Mouse (Mus musculus) liver, embryonic 15.5 days (tissue): ENCODE measurements at regions not wholly inside any gene's neighbourhood (a gene's known extent, or its start where the extent isn't known, plus 50 kb on each side); places are given as distances from the start of the nearest gene placed in this dataset.

ENCODE experiments used
- ATAC-seq: fragments of 200-750 bp; cut with Nextera tagmentation; 2 replicates; pipeline ENCODE4 v1.8.0; 2017; ENCODE audit warnings: moderate number of reproducible peaks, mild to moderate bottlenecking, moderate library complexity; ENCODE audit not compliant: insufficient read depth
- H3K27ac ChIP-seq: fragments of 300-500 bp; sonication (generic); replicated peaks from 2 replicates; pipeline ENCODE4 v1.5.1; 2015; ENCODE audit warnings: mild to moderate bottlenecking, inconsistent platforms
- H3K27me3 ChIP-seq: fragments of 300-500 bp; sonication (generic); 2 replicates; pipeline ENCODE4 v1.6.1; 2015; ENCODE audit warnings: mild to moderate bottlenecking, inconsistent platforms
- H3K36me3 ChIP-seq: fragments of 300-500 bp; sonication (generic); replicated peaks from 2 replicates; pipeline ENCODE4 v1.6.1; 2015; ENCODE audit warnings: moderate library complexity, mild to moderate bottlenecking, inconsistent platforms
- H3K4me1 ChIP-seq: fragments of 300-500 bp; sonication (generic); replicated peaks from 2 replicates; pipeline ENCODE4 v1.6.1; 2015; ENCODE audit warnings: inconsistent platforms
- H3K4me2 ChIP-seq: fragments of 300-500 bp; sonication (generic); 2 replicates; pipeline ENCODE4 v1.6.1; 2015; ENCODE audit warnings: moderate library complexity, mild to moderate bottlenecking, inconsistent platforms
- H3K4me3 ChIP-seq: fragments of 300-500 bp; sonication (generic); replicated peaks from 2 replicates; pipeline ENCODE4 v1.5.1; 2015; ENCODE audit warnings: mild to moderate bottlenecking, inconsistent platforms
- H3K9ac ChIP-seq: fragments of 300-500 bp; sonication (generic); 2 replicates; pipeline ENCODE4 v1.6.1; 2015; ENCODE audit warnings: moderate library complexity, mild to moderate bottlenecking, inconsistent platforms
- H3K9me3 ChIP-seq: fragments of 300-500 bp; sonication (generic); replicated peaks from 2 replicates; pipeline ENCODE4 v1.6.1; 2016; ENCODE audit warnings: inconsistent platforms
- WGBS: fragments of 180-500 bp; shearing (Covaris S2); methylation state at CpG from one replicate; pipeline ENCODE4 v1.1.7; 2015; ENCODE audit warnings: mixed read lengths; ENCODE audit not compliant: insufficient replicate concordance; 5-methylcytosine and 5-hydroxymethylcytosine counted together

DNA sequence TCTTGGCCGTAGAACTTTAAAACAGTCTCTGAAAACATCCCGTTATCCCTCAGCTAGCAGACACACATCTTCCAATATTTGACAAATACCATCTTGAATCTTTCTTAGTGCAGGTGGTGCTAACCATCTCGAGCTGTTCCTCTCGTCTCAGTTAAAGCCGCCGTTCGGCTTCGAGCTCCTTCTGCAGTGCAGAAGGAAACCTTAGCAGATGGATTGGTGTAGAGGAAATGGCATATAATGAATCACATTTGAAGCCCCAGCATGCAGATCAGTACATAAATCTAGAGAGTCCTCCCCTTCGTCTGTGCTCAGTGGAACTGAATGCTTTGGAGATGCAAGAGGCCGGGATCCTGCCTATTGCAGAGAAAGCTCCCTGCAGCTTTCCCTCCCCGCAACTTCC lies 83.5 kb upstream of the Tle4 start:
- Histone ChIP-seq H3K9ac (no peak overlapping the region), H3K36me3 (no peaks in the 10 kb centered on the region)
- 35% methylated on average over 11 of the region's 11 CpGs for WGBS

DNA sequence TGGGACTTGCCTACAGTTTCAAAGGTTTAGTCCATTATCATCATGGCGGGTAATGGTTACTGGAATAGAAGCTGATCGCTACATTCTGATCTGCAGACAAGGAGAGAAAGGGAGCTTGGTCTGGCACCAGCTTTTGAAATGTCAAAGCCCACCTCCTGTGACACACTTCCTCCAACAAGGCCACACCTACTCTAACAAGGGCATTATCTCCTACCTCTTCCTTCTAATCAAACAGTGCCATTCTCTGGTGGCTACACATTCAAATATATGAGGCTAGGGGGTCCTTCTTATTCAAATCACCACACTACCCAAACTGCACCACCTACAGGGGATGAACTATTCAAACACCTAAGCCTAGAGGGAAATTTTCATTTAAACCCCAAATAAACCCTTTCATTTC lies 81.9 kb upstream of the Tle4 start:
- Histone ChIP-seq H3K4me1 (no peaks in the 10 kb centered on the region), H3K4me3 (no peak overlapping the region), H3K27me3 (no peaks in the 10 kb centered on the region), H3K27ac (no peak overlapping the region), H3K9ac (no peak overlapping the region), H3K9me3 (no peaks in the 10 kb centered on the region), H3K4me2 (no peak overlapping the region), H3K36me3 (no peaks in the 10 kb centered on the region)
- ATAC-seq: no peak
- WGBS: 55% methylated on average over 2 of the region's 2 CpGs

More for the DNA sequence above, 83.5 kb upstream of the Tle4 start:
- H3K27ac ChIP-seq: no peak overlapping the region
- H3K27me3 ChIP-seq: no peaks in the 10 kb centered on the region
- H3K4me2 ChIP-seq: no peak overlapping the region
- no peak for ATAC-seq
- H3K9me3 ChIP-seq: no peaks in the 10 kb centered on the region
- no peak overlapping the region for H3K4me3 ChIP-seq
- H3K4me1 ChIP-seq: no peaks in the 10 kb centered on the region

DNA sequence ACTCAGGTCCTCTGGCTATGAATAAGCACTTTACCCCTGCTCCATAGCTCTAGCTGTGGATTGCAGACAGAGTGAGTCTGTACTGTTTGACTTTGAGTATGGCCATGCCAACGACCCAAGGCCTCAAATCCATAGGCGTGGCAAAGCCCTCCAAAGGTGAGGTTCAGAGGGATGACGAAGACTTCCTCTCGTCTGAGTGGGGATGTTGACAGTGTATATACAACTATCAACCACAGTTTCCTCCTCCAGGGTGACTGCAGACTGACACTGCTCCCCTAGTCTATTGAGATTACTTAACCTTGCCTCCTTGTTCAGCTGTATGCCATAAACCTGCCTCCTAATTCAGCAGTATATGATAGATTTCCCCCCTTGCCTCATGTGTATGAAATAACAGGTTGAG lies 80.7 kb upstream of the Tle4 start:
- no peak overlapping the region for H3K27ac ChIP-seq
- no peak overlapping the region for H3K4me3 ChIP-seq
- H3K27me3 ChIP-seq: no peaks in the 10 kb centered on the region
- no peaks in the 10 kb centered on the region for H3K36me3 ChIP-seq
- ATAC-seq: no peak
- no peaks in the 10 kb centered on the region for H3K9me3 ChIP-seq
- H3K9ac ChIP-seq: no peak overlapping the region
- H3K4me2 ChIP-seq: no peak overlapping the region
- 28% methylated on average over 4 of the region's 4 CpGs for WGBS
- H3K4me1 ChIP-seq: no peaks in the 10 kb centered on the region

DNA sequence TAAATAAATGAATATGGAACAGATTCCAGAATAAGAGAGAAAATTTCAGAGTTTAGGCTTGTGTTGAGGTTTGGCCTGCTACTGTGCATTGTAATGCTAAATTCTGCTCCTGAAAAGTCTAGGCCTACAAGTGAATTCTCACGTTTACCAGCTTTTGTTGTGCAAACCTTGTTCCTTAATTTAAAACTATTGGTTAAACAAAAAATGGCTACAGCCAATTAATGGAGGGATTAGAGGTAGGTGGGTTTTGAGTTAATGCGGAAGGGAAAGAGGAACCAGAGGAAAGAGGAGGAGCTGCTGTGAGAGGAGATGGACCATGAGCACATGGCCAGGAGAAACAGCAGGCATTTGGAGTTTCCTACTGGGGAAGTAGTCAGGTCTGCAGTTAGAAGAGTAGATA lies 79.1 kb upstream of the Tle4 start:
- no peak for ATAC-seq
- Histone ChIP-seq H3K4me3 (no peak overlapping the region), H3K9ac (no peak overlapping the region), H3K9me3 (no peaks in the 10 kb centered on the region), H3K27ac (no peak overlapping the region), H3K36me3 (no peaks in the 10 kb centered on the region), H3K4me2 (no peak overlapping the region), H3K27me3 (no peaks in the 10 kb centered on the region), H3K4me1 (no peaks in the 10 kb centered on the region)
- WGBS: 28% methylated on average over 2 of the region's 2 CpGs

DNA sequence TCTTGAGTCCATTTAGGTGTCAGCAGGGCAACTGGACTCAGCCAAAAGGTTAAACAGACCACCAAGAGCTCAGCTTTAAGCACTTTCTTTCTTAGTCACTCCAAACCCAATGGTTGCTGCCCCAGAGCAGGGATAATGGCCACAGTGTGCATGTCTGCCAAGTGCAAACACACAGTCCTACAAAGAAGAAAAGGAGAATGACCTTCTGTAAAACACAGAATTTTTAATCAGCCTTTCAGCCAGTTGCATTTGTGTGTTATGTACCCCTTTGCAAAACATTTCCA lies 72.9 kb upstream of the Tle4 start:
- Histone ChIP-seq H3K9me3 (no peaks in the 10 kb centered on the region), H3K27me3 (no peaks in the 10 kb centered on the region), H3K4me2 (no peak overlapping the region), H3K27ac (no peak overlapping the region), H3K4me3 (no peak overlapping the region), H3K9ac (no peak overlapping the region), H3K36me3 (no peaks in the 10 kb centered on the region), H3K4me1 (no peaks in the 10 kb centered on the region)
- no peak for ATAC-seq

DNA sequence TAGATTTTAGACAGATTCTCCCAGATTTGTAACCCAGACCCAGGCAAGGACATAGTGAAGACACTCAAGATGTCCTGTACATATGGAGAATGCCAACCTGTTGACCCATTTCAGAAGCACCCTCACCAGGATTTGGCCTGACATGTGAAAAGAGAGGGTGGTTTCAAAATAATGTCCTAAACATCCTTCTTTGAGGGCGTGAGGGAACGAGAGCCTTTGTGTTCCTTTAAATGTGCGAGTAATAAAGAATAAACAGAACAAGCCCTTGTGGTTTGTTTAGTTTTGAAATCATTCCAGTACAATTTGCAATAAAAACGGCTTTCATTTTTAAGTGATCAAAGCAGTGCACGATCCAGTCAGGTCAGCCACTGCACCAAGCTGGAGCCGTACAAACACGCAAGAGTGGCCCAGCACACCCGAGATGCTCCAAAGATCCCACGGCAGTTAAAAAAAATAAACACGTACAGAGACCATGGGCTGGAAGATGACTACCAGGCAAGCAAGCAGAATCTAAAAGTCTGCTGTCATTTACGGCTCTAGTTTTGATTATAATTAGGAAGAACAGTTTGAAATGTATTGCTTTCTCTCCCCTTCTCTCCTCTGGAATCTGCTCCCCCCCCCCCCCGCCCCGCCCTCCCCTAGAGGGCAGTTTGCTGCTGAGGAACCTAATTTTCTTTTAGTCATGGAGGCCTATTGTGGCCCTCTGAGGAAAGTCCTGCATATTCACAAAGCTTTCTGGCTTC lies 72.4 kb upstream of the Tle4 start:
- Histone ChIP-seq H3K27ac (no peak overlapping the region), H3K4me2 (no peak overlapping the region), H3K36me3 (no peaks in the 10 kb centered on the region), H3K9ac (no peak overlapping the region), H3K9me3 (no peaks in the 10 kb centered on the region), H3K4me3 (no peak overlapping the region), H3K4me1 (no peaks in the 10 kb centered on the region), H3K27me3 (no peaks in the 10 kb centered on the region)
- no peak for ATAC-seq
- WGBS: 62% methylated on average over 11 of the region's 13 CpGs

DNA sequence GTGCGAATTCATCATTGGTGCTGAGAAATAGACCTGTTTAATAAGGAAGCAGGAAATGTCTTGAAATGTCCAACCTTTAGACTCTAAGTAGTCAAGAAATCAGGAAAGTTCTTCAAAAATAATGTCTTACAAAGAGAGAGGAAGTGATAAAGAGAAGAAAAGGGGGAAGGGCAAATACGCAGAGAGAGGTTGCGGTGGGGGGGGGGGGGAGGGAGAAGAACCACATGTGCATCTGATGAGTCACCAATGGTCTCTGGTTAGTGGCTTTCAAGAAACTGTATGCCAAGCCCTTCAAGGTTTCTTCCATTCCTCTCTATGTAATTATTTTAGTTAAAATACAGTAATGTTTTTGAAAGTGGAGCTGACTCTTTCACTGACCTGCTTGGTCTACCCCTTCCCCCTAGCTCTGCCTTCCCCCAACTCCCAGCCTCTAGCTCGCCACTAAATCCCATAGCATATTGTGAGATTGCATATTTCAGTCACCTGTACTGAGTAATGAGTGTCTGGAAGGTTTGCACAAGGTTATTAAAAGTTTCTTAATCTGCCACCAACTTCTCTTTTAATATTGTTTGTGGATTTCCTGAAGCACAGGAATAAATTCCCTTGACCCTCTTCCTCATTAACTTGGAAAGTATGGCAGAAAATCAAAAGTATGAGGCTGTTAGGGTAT lies 70.8 kb upstream of the Tle4 start:
- Histone ChIP-seq H3K36me3 (no peaks in the 10 kb centered on the region), H3K27ac (no peak overlapping the region), H3K4me2 (no peak overlapping the region), H3K4me3 (no peak overlapping the region), H3K27me3 (no peaks in the 10 kb centered on the region), H3K4me1 (no peaks in the 10 kb centered on the region), H3K9ac (no peak overlapping the region), H3K9me3 (no peaks in the 10 kb centered on the region)
- 29% methylated on average over 4 of the region's 4 CpGs for WGBS
- ATAC-seq: no peak

DNA sequence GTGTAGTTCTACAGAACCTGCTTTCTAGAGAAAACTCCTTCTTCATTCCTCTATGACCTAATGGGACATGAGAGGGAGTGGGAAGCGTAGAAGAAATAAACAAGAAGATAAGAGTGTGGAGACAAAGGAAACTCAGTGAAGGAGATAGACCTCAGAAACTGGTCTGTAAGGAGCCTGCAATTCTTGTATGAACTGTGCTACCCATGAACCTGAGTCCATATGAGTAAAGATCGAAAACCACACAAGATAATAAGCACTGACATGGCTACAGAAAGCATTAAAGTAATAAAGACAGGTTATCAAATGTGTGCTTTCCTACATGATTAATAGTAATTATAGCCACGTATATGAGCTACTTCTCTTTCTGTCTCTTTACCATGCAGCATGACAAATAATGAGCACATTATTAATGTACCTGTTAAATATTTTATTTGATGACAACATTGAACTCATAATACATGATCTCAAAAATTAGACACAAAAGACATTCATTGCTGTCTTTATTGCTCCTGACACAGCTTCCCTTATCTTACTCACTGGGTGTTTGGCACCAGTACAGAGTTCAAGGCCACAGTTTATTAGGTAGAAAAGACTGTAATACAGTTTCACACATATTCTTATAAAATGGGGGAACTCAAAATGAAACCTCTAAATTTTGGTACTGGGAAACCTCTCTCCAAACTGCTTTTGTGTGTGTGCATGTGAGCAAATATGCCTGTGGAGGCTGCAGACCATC lies 67.0 kb upstream of the Tle4 start:
- H3K9ac ChIP-seq: no peak overlapping the region
- H3K27ac ChIP-seq: no peak overlapping the region
- no peaks in the 10 kb centered on the region for H3K9me3 ChIP-seq
- ATAC-seq: no peak
- no peak overlapping the region for H3K4me2 ChIP-seq
- no peaks in the 10 kb centered on the region for H3K27me3 ChIP-seq
- no peaks in the 10 kb centered on the region for H3K4me1 ChIP-seq
- 58% methylated on average over 3 of the region's 3 CpGs for WGBS
- H3K36me3 ChIP-seq: no peaks in the 10 kb centered on the region
- no peak overlapping the region for H3K4me3 ChIP-seq

DNA sequence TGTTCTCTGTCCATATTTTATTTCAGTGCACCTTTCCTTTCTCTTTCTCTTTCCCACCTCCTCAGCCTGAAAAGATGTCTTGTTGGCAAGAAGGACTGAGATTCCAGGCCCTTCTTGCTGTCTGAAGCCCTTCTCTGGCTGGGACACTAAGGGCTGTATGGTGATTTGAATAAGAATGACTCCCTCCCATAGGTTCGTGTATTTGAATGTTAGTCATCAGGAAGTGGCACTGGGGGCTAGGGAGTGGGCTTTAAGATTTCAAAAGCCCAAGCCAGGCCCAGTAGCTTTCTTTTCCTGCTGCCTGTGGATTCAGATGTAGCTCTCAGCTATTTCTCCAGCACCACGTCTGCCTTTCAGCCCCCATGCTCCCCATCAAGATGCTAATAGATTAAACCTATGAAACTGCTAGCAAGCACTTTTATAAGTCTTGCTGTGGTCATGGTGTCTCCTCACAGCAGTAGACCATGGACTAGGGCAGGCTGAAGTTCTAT lies 66.3 kb upstream of the Tle4 start:
- Histone ChIP-seq H3K27ac (no peak overlapping the region), H3K36me3 (no peaks in the 10 kb centered on the region), H3K4me3 (no peak overlapping the region), H3K9ac (no peak overlapping the region), H3K9me3 (no peaks in the 10 kb centered on the region), H3K27me3 (no peaks in the 10 kb centered on the region), H3K4me2 (no peak overlapping the region), H3K4me1 (no peaks in the 10 kb centered on the region)
- no peak for ATAC-seq
- 46% methylated on average over 2 of the region's 2 CpGs for WGBS

DNA sequence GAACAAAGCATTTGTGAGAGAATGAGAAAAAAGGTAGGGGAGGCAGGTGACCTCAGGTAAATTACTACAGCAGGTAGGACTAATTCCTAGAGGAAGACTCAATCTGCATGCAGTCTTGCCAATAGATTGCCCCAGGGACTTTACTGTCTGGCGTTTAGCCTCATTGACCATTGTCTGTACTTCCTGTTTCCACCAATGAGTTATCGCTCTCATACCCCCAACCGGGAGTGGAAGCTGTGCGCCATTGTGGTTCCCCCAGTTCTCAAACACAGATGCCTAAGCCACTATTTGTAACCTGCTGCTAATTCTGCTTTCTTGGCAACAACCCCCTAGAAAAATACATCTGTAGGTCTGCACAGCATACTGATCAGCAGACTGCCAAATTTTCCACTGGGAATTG lies 65.5 kb upstream of the Tle4 start:
- no peak overlapping the region for H3K9ac ChIP-seq
- no peaks in the 10 kb centered on the region for H3K9me3 ChIP-seq
- no peak overlapping the region for H3K4me3 ChIP-seq
- no peaks in the 10 kb centered on the region for H3K36me3 ChIP-seq
- H3K4me1 ChIP-seq: no peaks in the 10 kb centered on the region
- 35% methylated on average over 4 of the region's 4 CpGs for WGBS
- ATAC-seq: no peak
- H3K27me3 ChIP-seq: no peaks in the 10 kb centered on the region
- H3K4me2 ChIP-seq: no peak overlapping the region
- no peak overlapping the region for H3K27ac ChIP-seq

DNA sequence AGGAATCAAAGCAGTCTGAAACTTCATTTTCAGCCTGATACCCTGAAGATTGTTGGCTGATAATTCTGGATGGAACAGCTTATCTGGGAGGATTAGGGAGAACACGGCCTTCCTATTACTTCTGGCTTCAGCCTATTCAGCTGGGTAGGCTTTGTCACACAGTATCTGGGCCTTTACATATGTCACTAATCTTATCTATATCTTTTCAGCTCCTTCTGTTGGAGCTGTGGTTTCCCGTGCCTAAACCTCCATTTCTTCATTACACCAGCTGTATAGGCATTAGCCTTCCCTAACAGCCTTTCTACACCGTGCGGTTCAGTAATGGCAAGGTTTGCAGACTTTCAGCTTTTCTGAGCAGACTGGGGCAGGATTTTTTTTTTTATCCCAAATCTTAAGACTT lies 61.9 kb upstream of the Tle4 start:
- Histone ChIP-seq H3K4me1 (no peaks in the 10 kb centered on the region), H3K36me3 (no peaks in the 10 kb centered on the region), H3K4me2 (no peak overlapping the region), H3K9ac (no peak overlapping the region), H3K4me3 (no peak overlapping the region), H3K9me3 (no peaks in the 10 kb centered on the region), H3K27me3 (no peaks in the 10 kb centered on the region), H3K27ac (no peak overlapping the region)
- no peak for ATAC-seq
- 18% methylated on average over 4 of the region's 4 CpGs for WGBS
